Mouse (Mus musculus): ENCODE measurements around the gene Asb3.
"Not testable (repeated sequence)": the region's sequence is repeated elsewhere in the genome, so short reads cannot be mapped to it uniquely, and the experiment has no call there.

DNA sequence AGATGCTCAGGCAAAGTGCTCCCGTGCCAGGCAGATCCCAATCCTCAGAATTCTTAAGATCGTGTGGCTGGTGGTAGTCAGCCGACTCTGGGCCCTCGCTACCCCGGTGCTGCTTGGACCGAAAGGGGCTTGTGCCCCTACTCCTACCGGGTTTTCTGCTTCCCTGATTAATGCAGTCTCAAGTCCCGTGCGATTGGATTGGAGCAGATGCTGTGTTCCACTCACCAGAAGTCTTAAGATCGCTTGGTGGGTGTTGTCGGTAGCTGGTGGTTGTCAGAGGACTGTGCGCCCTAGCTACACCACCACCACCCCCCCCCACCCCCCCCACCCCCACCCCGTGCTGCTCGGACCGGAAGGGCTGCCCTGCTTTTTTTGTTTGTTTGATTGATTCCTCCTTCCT is 132.2 kb downstream of the Asb3 start:
- TF ChIP-seq CTCF, EP300 (IDR thresholded peaks at IDR 0.05; ENCODE audit: low read depth): not testable (repeated sequence)

Data from liver, embryonic 14.5 days (tissue).